Mouse (Mus musculus) urinary bladder, postnatal 25 days (tissue): Measurements from ENCODE around the gene Efcab6.

ENCODE experiments used
- DNase-seq: peaks from one replicate; pipeline ENCODE4 v3.0.0; 2022; ENCODE audit warnings: low spot score

Efcab6 gene

DNA sequence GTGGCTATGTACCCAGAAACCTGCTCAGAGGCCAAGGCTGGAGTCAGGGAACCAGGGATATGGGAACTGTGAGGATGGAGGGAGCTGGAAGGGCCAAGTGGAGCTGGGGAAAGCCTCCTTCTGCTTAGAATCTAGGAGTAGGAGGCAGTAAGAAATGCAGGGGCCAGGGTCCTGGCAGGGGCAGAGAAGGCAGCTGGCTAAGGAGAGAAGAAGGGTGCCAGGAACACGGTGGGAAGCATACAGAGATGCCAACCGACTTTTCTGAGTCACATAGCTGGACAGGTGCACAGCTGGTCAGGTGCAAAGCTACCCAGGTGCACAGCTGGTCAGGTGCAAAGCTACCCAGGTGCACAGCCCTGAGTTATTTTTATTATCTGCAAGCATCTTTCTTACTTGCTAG lies 187.3 kb downstream of the Efcab6 start:
- no peak for DNase-seq

DNA sequence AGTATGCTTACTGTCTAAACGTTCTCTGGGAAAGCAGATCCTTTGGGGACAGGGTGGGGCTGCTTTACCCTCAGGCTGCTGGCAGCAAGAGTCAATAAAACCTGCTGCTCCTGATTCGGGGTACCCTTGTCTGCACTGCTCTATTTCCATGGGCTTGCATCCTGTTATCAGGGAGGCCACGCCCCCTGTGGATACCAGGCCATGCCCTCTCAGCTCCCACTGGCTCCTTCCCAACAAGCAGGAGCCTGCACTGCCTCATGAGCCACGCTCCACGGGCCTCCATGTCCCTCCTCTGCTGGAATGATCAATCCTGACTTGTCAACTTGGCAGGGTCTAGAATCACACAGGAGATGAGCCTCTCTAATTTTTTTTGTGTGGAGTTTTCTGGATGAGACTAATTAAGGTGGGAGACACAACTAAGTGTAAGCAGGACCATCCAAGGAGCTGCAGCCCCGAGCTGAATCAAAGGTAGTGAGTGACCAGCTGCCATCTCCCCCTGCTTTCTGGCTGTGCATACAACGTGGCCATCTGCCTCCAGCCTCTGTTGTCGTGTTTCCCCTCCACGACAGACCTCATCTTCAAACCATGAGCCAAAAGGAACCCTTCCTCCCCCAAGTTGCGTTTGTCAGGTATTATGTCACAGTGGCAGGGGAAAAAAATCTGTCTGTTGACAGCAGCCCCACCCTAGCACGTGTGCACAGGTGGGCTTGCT lies 187.9 kb downstream of the Efcab6 start:
- no peak for DNase-seq

- DNase-seq = no peak
These were observed 194.2 kb downstream of the Efcab6 start for GRCm38 (mm10) chr15:83870936-83871335.

- DNase-seq = no peak
These were observed 199.6 kb downstream of the Efcab6 start for GRCm38 (mm10) chr15:83865626-83866025.

GRCm38 (mm10) chr15:83857129-83857528 lies 208.1 kb downstream of the Efcab6 start:
- DNase-seq = peak; percentile 69

- no peak for DNase-seq
These were observed 211.8 kb downstream of the Efcab6 start for GRCm38 (mm10) chr15:83853400-83853811.

- no peak for DNase-seq
These were observed 217.0 kb downstream of the Efcab6 start for GRCm38 (mm10) chr15:83848193-83848592.

DNA sequence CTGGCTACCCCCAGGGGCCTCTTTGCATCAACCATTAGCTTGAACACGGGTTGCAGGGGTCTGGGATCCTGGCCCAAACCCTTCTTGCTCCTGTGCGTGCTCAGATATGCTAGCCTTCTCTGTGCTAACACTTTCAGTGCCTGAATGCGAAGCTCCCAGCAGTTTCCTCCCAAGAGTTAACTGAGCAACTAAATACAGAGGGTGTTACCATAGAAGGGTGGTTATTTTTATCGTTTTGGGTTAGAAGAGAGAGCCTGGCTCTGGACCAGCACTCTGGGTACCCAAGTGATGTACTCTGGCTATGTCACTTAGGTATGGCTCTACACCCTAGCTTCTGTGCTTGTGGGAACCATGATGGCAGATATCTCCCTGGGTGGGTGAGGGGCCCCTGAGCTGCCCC lies 217.7 kb downstream of the Efcab6 start:
- DNase-seq = no peak

- DNase-seq = no peak
These were observed 218.6 kb downstream of the Efcab6 start for GRCm38 (mm10) chr15:83846592-83846991.

GRCm38 (mm10) chr15:83845734-83846133 lies 219.4 kb downstream of the Efcab6 start:
- no peak for DNase-seq

- no peak for DNase-seq
These were observed 222.0 kb downstream of the Efcab6 start for GRCm38 (mm10) chr15:83842915-83843789.

DNA sequence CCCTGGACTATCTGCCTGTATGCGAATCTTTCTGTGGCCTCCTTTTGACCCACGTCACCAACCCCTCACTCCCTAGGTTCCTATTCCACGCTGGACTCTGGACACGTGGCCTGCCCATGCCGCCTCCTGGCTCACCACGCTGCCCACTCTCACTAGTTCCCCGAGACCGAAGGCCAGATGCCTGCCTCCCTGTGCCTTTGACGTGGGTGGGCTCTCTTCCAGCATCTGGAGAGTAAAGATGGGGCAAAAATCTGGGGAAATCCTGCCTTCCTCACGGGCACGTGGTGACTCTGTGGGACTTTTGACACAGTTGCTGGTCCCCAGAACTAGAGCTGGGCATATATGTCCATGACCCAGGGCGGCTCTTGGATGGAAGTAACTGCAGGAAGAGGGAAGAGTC lies 222.8 kb downstream of the Efcab6 start:
- DNase-seq = no peak

- no peak for DNase-seq
These were observed 224.0 kb downstream of the Efcab6 start for GRCm38 (mm10) chr15:83840950-83841719.

DNA sequence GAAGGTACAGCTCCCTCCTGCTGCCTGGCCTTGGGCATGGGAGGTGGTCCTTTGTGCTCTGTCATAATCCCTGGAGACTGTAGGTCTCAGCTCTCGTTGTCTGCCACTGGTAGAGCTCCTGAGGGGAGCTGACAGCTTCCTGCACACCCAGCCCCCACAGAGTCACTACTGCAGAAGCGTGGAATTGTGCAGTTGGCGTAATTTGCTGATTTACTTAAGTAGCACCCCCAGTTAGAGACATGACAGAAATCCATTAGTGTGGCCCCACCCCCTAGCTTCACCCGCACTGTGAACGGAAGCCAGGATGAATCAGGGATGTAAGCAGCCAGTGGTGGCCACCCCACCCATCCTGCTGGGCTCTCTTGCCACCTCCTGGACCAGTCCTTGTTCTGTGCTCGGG lies 232.9 kb downstream of the Efcab6 start:
- DNase-seq = no peak

- no peak for DNase-seq
These were observed 236.0 kb downstream of the Efcab6 start for GRCm38 (mm10) chr15:83829226-83829625.

GRCm38 (mm10) chr15:83828011-83828410 lies 237.2 kb downstream of the Efcab6 start:
- no peak for DNase-seq
